Mouse (Mus musculus) gastrocnemius, postnatal 14 days (tissue): Measurements from ENCODE around the gene Exoc4. TPM values are rescaled to one million over a fixed set of nuclear protein-coding genes. Genes with fewer than 3 reads are reported as not detected.

Source experiments
- DNase-seq: peaks from one replicate; pipeline ENCODE4 v3.0.0; 2021; ENCODE audit warnings: mixed read lengths
- intact Hi-C: fragments of 180-260 bp; cut with DNase I; formaldehyde crosslinking; loops from one replicate; pipeline ENCODE4 v1.15.1; 2025; ENCODE audit warnings: low total_unique reads
- total RNA-seq, 2 experiments: library from RNA; stranded (reverse); gene quantifications; 2 replicates each; pipeline ENCODE4 v1.2.3; 2021

Gene Exoc4
- total RNA-seq, 2 experiments from 2014 or later, result 36.3 to 36.6 TPM

DNA sequence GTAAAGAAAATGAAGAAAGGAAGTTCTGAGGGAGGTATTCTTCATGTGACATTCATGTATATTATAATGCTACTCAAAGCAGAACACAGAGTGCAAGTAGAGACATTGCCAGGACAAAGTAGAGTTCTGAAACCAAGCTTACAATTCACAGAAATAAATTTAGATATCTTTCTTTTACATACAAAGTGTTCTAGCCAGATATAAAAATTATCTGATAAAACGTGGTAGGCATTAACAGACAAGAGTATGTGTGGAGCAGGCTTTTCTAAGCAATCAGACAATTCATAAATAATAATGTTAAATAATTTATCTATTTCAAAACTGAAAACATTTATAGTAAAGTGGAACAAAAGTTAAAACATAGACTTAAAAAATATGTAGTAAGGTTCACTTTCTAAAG lies 49.9 kb downstream of the Exoc4 start:
- intact Hi-C loops, result no loop called here
- no peak for DNase-seq

DNA sequence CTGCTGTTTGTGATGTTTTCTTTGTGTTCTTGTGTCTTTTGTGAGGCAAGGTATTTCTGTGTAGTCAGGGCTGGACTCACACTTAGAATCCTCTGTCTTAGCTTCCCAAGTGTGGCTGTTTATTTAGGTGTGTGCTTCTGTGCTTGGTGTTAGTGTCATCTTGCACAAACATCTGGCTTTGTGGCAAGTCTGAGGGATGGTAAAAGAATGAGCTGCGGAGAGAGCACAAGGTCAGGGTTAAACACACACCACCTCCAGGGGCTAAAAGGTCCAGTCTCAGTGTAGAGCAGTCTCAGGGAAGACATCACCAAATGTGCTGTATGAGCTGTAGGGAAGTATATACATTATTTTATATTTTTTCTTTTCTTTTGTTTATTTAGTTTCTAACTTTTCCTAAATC lies 57.1 kb downstream of the Exoc4 start:
- intact Hi-C loops, result no loop called here
- DNase-seq, result no peak

GRCm38 (mm10) chr6:33308646-33309045 lies 59.8 kb downstream of the Exoc4 start:
- intact Hi-C loops, result no loop called here
- no peak for DNase-seq

GRCm38 (mm10) chr6:33310486-33310885 lies 61.6 kb downstream of the Exoc4 start:
- no peak for DNase-seq
- intact Hi-C loops, result no loop called here

DNA sequence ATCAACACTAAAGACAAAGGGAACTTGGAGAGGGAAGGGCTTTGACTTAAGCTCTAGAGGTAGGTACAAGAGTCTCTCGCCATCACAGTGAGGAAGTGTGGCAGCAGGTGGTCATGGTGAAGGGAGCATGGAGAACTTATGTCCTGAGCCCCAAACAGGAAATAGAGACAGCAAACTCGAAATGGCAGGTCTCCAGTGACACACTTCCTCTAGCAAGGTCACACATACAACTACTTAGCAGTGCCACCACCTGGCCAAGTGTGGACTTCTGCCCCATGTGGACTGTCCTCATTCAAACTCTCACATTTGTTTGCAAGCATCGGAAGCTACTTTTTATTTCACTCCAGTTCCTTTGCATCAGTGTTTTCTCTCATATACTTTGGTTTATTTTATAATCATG lies 74.0 kb downstream of the Exoc4 start:
- no peak for DNase-seq
- intact Hi-C loops, result no loop called here

GRCm38 (mm10) chr6:33323386-33323785 lies 74.5 kb downstream of the Exoc4 start:
- intact Hi-C loops, result no loop called here
- DNase-seq, result no peak

- intact Hi-C loops, result no loop called here
Observed at GRCm38 (mm10) chr6:33328326-33328725, 79.4 kb downstream of the Exoc4 start.

GRCm38 (mm10) chr6:33347088-33347775 lies 98.3 kb downstream of the Exoc4 start:
- intact Hi-C loops, result no loop called here
- DNase-seq, result no peak

More at GRCm38 (mm10) chr6:33328326-33328725, 79.4 kb downstream of the Exoc4 start:
- no peak for DNase-seq

- intact Hi-C loops, result no loop called here
- DNase-seq, result peak; percentile 35
Observed at GRCm38 (mm10) chr6:33361613-33362012, 112.7 kb downstream of the Exoc4 start.

GRCm38 (mm10) chr6:33380517-33380916 lies 131.6 kb downstream of the Exoc4 start:
- intact Hi-C loops, result no loop called here
- no peak for DNase-seq

- intact Hi-C loops, result no loop called here
- no peak for DNase-seq
Observed at GRCm38 (mm10) chr6:33382176-33382575, 133.3 kb downstream of the Exoc4 start.

DNA sequence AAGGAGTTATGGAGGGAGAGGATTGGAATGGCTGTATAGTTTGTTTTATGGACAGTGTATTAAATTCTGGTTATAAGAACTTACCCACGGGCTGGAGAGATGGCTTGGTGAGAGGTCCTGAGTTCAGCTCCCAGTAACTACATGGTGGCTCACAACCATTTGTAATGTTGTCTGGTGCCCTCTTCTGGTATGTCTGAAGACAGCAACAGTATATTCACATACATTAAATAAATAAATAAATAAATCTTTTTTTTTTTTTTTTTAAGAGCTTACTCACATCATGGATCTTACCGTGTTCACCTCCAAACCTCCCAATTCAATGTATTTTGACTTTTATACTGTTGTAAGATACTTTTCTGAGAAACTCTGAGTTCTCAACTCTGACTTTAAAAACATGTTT lies 143.1 kb downstream of the Exoc4 start:
- no peak for DNase-seq
- intact Hi-C loops, result no loop called here

DNA sequence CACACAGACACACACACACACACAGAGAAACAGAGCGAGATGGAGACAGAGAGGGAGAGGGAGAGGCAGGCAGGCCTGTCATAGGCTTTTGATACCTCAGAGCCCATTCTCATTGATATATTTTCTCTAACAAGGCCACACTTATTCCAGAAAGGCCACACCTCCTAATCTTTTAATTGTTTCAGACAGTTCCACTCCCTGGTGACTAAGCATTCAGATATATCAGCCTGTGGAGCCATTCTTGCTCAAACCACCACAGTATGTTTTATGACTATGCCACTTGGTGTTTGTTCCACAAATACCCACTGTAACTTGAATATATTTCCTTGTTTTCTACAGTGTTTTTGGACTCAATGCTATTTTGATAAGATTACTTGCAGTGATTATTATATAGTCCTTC lies 150.6 kb downstream of the Exoc4 start:
- no peak for DNase-seq
- intact Hi-C loops, result no loop called here

DNA sequence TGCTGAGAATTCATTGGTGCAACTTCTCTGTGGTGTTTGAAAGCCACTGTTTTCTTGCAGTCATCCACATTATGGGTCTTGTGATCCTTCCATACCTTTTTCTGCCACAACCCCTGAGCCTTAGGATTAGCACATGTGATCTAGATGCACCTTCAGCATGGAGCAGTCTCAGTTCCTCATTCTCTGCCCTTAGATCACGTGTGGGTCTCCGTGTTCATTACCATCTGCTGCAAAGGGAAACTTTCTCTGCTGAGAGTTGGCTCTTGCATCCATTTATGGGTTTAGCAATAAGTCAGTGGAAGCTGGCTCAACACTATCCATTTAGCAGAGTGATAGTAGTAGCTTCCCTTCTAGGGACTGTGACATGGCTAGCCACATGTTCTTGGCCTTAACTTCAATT lies 152.3 kb downstream of the Exoc4 start:
- no peak for DNase-seq
- intact Hi-C loops, result no loop called here

- intact Hi-C loops, result no loop called here
- no peak for DNase-seq
Observed at GRCm38 (mm10) chr6:33405562-33406275, 156.8 kb downstream of the Exoc4 start.

GRCm38 (mm10) chr6:33409586-33409985 lies 160.7 kb downstream of the Exoc4 start:
- DNase-seq, result no peak
- intact Hi-C loops, result no loop called here

DNA sequence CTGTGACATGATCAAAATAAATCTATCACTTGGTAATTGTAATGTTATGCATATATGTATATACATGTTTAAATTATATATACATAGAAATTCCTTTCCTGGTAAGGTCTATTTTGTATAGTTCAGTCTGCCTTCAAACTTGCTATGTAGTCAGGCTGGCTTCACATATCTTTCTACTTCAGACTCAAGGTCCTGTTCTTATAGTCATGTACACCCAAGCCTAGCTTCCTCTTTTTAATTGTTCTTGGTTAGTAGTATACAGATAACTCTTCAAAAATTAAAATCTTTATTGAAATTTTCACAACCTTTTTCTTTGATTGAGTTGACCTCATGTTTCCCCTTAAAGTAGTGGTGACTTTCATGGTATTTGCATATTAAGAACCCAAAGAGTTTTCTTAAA lies 176.1 kb downstream of the Exoc4 start:
- intact Hi-C loops, result no loop called here

GRCm38 (mm10) chr6:33431207-33431787 lies 182.4 kb downstream of the Exoc4 start:
- no peak for DNase-seq
- intact Hi-C loops, result no loop called here

More for the DNA sequence above, 176.1 kb downstream of the Exoc4 start:
- no peak for DNase-seq

GRCm38 (mm10) chr6:33440508-33440907 lies 191.6 kb downstream of the Exoc4 start:
- intact Hi-C loops, result no loop called here
- DNase-seq, result no peak

DNA sequence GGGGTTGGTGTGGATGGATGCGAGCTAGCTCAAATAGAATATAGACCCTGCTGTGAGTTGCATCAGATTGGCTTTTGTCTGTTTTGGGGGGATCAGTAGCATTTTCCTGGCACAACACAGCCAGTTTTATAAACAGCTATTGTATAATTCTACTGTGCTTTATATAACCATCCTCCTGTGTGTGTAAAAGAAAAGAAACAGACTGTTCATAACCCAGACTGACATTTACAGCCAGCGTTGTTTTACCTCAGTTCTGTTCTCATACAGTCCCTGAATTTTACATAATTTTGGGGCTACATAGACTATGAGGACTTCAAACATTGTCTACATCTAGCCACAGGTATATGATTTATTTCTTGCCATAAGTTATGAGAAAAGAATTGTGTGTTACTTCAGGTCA lies 204.9 kb downstream of the Exoc4 start:
- no peak for DNase-seq
- intact Hi-C loops, result no loop called here

GRCm38 (mm10) chr6:33454354-33454753 lies 205.5 kb downstream of the Exoc4 start:
- DNase-seq, result no peak
- intact Hi-C loops, result no loop called here
